Mouse (Mus musculus) heart, embryonic 10.5 days (tissue): ENCODE data around the gene Setd1b. TPM values are rescaled to one million over a fixed set of nuclear protein-coding genes. Genes with fewer than 3 reads are reported as not detected.

Experiments
- DNase-seq: peaks from one replicate; pipeline ENCODE4 v3.0.0-alpha.2; 2017; ENCODE audit warnings: low spot score
- H3K27ac ChIP-seq: fragments of 300-500 bp; sonication (generic); 2 replicates; pipeline ENCODE4 v1.5.1; 2016; ENCODE audit warnings: mild to moderate bottlenecking
- H3K27me3 ChIP-seq: fragments of 300-500 bp; sonication (generic); 2 replicates; pipeline ENCODE4 v1.6.1; 2016; ENCODE audit warnings: mild to moderate bottlenecking; ENCODE audit not compliant: poor library complexity, insufficient read depth, severe bottlenecking
- H3K36me3 ChIP-seq: fragments of 300-500 bp; sonication (generic); 2 replicates; pipeline ENCODE4 v1.6.1; 2016; ENCODE audit warnings: mild to moderate bottlenecking, moderate library complexity
- H3K4me1 ChIP-seq: fragments of 300-500 bp; sonication (generic); 2 replicates; pipeline ENCODE4 v1.6.1; 2016; ENCODE audit warnings: mild to moderate bottlenecking
- H3K4me3 ChIP-seq: fragments of 300-500 bp; sonication (generic); 2 replicates; pipeline ENCODE4 v1.5.1; 2016; ENCODE audit warnings: mild to moderate bottlenecking, moderate library complexity
- H3K9me3 ChIP-seq: fragments of 300-500 bp; sonication (generic); 2 replicates; pipeline ENCODE4 v1.6.1; 2016; ENCODE audit warnings: mild to moderate bottlenecking, moderate library complexity
- WGBS: fragments of 180-500 bp; shearing (Covaris S2); methylation state at CpG from one replicate; pipeline ENCODE4 v1.1.7; 2016; 5-methylcytosine and 5-hydroxymethylcytosine counted together
- polyA plus RNA-seq: library from polyadenylated mRNA; unstranded; fragments of >200 nt; fragmentation: Nextera tagmentation; extraction: Ambion mirVana; gene quantifications from 2 replicates; pipeline ENCODE4 v1.2.1, GENCODE M21; 2016

The Setd1b gene
- polyA plus RNA-seq, 1 experiment from 2014 or later: 9.8 TPM

DNA sequence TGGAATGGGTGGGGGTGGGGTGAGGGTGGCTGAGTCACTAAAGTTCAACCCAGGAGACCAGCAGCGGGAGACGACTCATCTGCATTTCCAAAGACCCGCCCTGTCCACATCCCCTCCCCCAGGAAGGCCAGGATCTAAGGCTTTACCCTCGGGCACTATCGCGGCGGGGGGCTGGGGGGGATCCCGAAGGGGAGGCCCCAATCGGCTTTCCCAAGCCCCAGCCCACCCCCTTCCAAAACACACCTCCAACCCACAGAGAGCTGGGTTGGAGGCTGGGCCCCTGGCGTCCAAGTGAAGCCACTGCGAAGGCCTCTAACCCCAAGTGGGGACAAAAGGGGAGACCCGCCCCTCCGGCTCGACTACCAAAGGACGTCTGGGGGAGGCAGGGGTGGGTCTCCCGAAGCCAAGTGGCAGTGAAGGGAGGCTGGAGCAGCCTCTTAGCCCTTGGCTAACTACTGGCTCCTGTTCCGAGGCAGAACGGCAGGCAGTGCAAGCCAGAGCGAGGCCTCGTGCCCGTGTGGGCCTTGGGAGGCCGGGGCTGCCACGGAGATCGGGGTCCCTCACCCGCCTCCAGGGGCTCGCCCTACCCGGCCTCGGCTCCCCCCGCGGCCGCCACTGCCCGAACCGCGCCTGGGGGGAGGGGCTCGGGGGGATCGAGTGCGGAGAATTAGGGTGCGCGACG is 3.6 kb upstream of the Setd1b start:
- WGBS: under 1% methylated on average over 40 of the region's 40 CpGs
- peak; percentile 96 for DNase-seq
- Histone ChIP-seq H3K27me3 (no peaks in the 10 kb centered on the region), H3K4me1 (peaks cover 64% of the 10 kb centered on the region), H3K9me3 (no peaks in the 10 kb centered on the region), H3K4me3 (peak overlapping the region; percentile 92), H3K36me3 (peaks cover 7% of the 10 kb centered on the region; the same call in 1 of the 2 replicates), H3K27ac (peak overlapping the region; percentile 100)

GRCm38 (mm10) chr5:123138953-123139721 is 2.9 kb upstream of the Setd1b start:
- no peaks in the 10 kb centered on the region for H3K9me3 ChIP-seq
- peak overlapping the region; percentile 100 for H3K27ac ChIP-seq
- peak; percentile 90 for DNase-seq
- peaks cover 6% of the 10 kb centered on the region; the same call in 1 of the 2 replicates for H3K36me3 ChIP-seq
- H3K4me3 ChIP-seq: peak overlapping the region; percentile 92
- WGBS: under 1% methylated on average over 39 of the region's 39 CpGs
- H3K27me3 ChIP-seq: no peaks in the 10 kb centered on the region
- peaks cover 64% of the 10 kb centered on the region for H3K4me1 ChIP-seq

DNA sequence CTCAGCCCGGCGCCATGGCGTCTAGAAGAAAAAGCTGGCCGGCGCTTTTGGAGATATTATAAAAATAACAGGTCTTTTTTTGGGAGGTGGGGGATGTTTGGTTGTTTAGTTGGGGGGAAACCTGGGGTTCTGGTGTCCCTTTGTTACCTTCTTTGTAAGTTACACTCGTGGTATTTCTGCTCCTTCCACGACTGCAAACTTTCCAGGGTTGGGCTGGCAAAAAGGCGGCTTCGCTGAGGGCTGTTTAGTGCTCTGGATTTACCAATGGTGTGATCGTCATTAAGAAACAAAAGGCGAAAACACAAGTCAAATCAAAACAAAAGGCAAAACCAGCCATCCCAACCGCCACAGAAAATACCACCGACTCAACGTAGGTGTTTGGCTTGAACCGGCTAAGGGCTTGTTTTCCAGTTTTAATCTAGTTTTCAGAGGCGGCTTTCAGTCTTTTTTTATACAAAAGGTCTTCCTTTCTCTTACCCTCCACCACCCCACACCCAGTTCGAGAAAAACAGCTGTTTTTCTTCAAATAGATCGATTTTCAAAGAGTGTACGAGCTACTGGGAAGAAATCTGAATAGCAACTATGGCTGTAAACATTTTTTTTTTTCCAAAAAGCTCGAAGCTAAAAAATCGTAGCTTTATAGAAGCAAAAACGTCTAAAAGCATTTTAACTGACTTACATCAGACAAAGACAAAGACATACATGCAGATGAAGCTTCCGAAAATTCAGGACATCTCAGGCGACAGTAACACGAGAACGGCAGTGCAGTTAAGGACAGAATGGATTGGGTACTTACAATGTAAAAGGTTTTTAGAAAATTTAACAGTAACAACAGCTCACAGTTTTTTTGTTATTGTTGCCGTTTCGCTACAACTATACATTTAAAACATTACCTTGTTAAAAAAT is 2.0 kb upstream of the Setd1b start:
- DNase-seq: no peak
- H3K4me1 ChIP-seq: peaks cover 64% of the 10 kb centered on the region
- H3K27me3 ChIP-seq: no peaks in the 10 kb centered on the region
- peak overlapping the region; percentile 100 for H3K27ac ChIP-seq
- WGBS: 1% methylated on average over 28 of the region's 28 CpGs
- H3K9me3 ChIP-seq: no peaks in the 10 kb centered on the region
- peaks cover 3% of the 10 kb centered on the region; the same call in 1 of the 2 replicates for H3K36me3 ChIP-seq
- H3K4me3 ChIP-seq: peak overlapping the region; percentile 92

GRCm38 (mm10) chr5:123140694-123141554 is 1.1 kb upstream of the Setd1b start:
- peaks cover 64% of the 10 kb centered on the region for H3K4me1 ChIP-seq
- H3K36me3 ChIP-seq: peaks cover 10% of the 10 kb centered on the region; the same call in 1 of the 2 replicates

DNA sequence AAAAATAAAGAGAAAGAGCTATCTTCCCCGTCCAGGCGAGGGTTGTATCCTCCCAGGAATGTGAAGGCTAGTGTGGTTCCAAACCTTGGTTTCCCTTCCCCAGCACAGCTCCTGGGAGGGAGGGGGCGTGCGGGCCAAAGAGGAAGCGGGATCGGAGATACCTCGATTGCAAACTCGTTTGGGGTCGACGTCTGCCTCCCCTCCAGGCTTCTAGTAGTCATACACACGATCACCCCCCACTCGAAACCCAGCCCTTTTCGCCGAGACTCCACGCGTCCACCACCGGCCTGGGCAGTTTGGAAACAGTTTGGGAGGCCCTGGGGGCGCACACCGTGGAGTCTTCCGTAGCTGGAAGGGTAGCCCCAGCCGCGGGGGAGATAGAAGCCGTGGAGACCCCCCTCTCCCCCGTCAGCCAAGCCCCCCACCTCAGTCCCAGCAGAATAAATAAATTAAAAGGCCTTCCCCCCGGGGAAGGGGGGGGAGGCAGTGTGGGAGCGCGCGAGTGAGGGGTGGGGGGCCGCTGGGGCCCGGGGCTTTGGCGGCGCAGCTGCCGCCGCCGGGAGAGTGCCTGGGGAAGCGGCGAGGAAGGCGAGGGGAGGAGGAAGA is 335 bp upstream of the Setd1b start:
- peaks cover 62% of the 10 kb centered on the region for H3K4me1 ChIP-seq
- WGBS: under 1% methylated on average over 37 of the region's 38 CpGs

More at GRCm38 (mm10) chr5:123140694-123141554, 1.1 kb upstream of the Setd1b start:
- H3K9me3 ChIP-seq: no peaks in the 10 kb centered on the region
- no peaks in the 10 kb centered on the region for H3K27me3 ChIP-seq
- WGBS: under 1% methylated on average over 31 of the region's 31 CpGs
- H3K4me3 ChIP-seq: peak overlapping the region; percentile 92
- peak overlapping the region; percentile 100 for H3K27ac ChIP-seq
- DNase-seq: peak; percentile 96

GRCm38 (mm10) chr5:123143251-123143970 is 1.4 kb downstream of the Setd1b start:
- DNase-seq: no peak
- Histone ChIP-seq H3K4me3 (peak overlapping the region; percentile 92), H3K9me3 (no peaks in the 10 kb centered on the region), H3K4me1 (peaks cover 55% of the 10 kb centered on the region), H3K27ac (peak overlapping the region; percentile 100), H3K36me3 (peaks cover 31% of the 10 kb centered on the region), H3K27me3 (no peaks in the 10 kb centered on the region)
- WGBS: 2% methylated on average over 24 of the region's 24 CpGs

More for the DNA sequence above, 335 bp upstream of the Setd1b start:
- no peaks in the 10 kb centered on the region for H3K9me3 ChIP-seq
- DNase-seq: peak; percentile 87
- no peaks in the 10 kb centered on the region for H3K27me3 ChIP-seq
- H3K36me3 ChIP-seq: peaks cover 16% of the 10 kb centered on the region
- peak overlapping the region; percentile 100 for H3K27ac ChIP-seq
- H3K4me3 ChIP-seq: peak overlapping the region; percentile 92

DNA sequence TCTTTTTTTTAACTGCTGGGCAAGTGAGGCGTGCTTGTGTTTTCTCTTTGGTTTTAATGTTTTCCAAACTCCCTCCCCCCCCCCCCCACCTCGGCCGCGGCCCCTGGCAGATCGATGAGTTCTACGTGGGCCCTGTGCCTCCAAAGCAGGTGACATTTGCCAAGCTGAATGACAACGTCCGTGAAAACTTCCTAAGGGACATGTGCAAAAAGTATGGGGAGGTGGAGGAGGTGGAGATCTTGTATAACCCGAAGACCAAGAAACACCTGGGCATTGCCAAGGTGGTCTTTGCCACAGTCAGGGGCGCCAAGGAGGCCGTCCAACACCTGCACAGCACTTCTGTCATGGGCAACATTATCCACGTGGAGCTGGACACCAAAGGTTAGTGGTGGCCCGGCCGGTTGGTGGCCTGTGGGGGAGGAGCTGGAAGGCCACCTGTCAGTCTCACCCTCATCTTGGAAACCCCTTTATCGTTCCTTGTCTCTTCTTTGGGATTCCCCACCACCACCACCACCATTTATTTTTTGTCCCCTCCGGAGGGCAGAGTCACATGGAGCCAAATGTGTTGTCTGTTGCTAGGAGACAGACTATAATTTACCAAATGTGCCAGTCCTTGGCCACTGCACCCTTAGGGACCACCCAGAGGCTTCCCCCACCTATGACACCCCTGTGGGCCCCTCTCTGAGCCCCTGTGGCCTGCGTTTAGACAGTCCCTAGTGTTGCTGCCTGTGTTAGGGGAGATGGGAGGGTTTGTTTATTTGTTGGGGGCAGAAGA is 2.2 kb downstream of the Setd1b start:
- no peak for DNase-seq
- H3K27me3 ChIP-seq: no peaks in the 10 kb centered on the region
- peaks cover 39% of the 10 kb centered on the region for H3K36me3 ChIP-seq

DNA sequence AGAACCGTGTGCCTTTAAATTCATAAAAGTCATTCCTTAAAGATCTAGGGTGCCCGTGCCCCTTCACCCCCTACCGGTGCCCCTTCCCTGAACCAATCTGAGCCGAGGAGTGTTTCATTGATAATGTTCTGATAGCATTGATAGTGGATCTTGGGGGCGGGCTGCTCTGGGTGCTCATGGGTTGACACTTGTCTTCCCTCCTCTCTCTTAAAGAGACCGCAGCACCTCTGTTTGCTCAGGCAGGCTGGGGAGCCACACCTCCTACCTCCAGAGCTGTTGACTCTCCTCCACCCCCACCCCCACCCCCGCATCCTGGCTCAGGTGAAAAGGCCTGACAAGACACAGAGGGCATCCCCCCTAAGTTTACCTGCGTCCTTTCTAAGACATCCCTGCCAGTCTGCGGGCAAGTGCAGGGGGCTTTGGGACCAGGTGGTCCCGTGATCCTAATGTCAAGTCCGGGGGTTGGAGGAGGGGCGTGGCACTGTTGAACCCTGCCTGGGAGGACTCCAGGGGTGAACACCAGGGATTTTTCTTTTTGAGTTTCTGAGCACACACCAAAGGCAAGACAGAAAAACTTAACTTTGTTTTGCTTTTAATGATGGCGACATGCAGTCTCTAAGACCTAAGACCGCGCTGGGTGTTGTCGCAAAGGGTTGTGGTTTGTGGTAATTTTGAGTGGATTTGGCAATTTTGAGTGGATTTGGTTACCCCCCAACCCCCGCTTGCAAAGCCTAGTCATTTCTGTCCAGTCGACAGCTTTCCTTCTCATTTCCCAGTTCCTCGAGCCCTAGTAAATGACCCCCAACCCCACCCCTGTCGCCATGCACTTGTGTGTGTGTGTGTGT is 3.0 kb downstream of the Setd1b start:
- DNase-seq: no peak
- H3K4me3 ChIP-seq: peak overlapping the region; percentile 92
- H3K36me3 ChIP-seq: peaks cover 44% of the 10 kb centered on the region
- WGBS: 42% methylated on average over 20 of the region's 20 CpGs
- no peaks in the 10 kb centered on the region for H3K27me3 ChIP-seq
- H3K27ac ChIP-seq: peak overlapping the region; percentile 100
- H3K9me3 ChIP-seq: no peaks in the 10 kb centered on the region
- H3K4me1 ChIP-seq: peaks cover 61% of the 10 kb centered on the region

More for the DNA sequence above, 2.2 kb downstream of the Setd1b start:
- peak overlapping the region; percentile 100 for H3K27ac ChIP-seq
- peaks cover 55% of the 10 kb centered on the region for H3K4me1 ChIP-seq
- peak overlapping the region; percentile 92 for H3K4me3 ChIP-seq
- H3K9me3 ChIP-seq: no peaks in the 10 kb centered on the region
- 5% methylated on average over 16 of the region's 17 CpGs for WGBS

GRCm38 (mm10) chr5:123146357-123146756 is 4.4 kb downstream of the Setd1b start:
- WGBS: 88% methylated on average over 11 of the region's 11 CpGs
- H3K9me3 ChIP-seq: no peaks in the 10 kb centered on the region
- no peak overlapping the region for H3K27ac ChIP-seq
- no peaks in the 10 kb centered on the region for H3K27me3 ChIP-seq
- DNase-seq: no peak
- peaks cover 74% of the 10 kb centered on the region for H3K4me1 ChIP-seq
- H3K36me3 ChIP-seq: peaks cover 58% of the 10 kb centered on the region
- no peak overlapping the region for H3K4me3 ChIP-seq

- 83% methylated on average over 17 of the region's 17 CpGs for WGBS
- Histone ChIP-seq H3K4me3 (no peak overlapping the region), H3K9me3 (no peaks in the 10 kb centered on the region), H3K36me3 (peaks cover 70% of the 10 kb centered on the region), H3K27me3 (no peaks in the 10 kb centered on the region), H3K27ac (no peak overlapping the region), H3K4me1 (peaks cover 79% of the 10 kb centered on the region)
- no peak for DNase-seq
These were observed 5.6 kb downstream of the Setd1b start for GRCm38 (mm10) chr5:123147569-123147968.
